Mouse (Mus musculus): ENCODE data around the gene Ly6g6d.
A peak's percentile ranks its signal among the peaks of the same experiment; 100 is the strongest.

Ly6g6d gene

GRCm38 (mm10) chr17:35097164-35097655 lies 19.3 kb upstream of the Ly6g6d start:
- peak; percentile 74 to 80 for DNase-seq

GRCm38 (mm10) chr17:35096597-35096996 lies 18.7 kb upstream of the Ly6g6d start:
- no peak for DNase-seq

- DNase-seq: no peak
These were observed 16.9 kb upstream of the Ly6g6d start for GRCm38 (mm10) chr17:35094475-35095365.

DNA sequence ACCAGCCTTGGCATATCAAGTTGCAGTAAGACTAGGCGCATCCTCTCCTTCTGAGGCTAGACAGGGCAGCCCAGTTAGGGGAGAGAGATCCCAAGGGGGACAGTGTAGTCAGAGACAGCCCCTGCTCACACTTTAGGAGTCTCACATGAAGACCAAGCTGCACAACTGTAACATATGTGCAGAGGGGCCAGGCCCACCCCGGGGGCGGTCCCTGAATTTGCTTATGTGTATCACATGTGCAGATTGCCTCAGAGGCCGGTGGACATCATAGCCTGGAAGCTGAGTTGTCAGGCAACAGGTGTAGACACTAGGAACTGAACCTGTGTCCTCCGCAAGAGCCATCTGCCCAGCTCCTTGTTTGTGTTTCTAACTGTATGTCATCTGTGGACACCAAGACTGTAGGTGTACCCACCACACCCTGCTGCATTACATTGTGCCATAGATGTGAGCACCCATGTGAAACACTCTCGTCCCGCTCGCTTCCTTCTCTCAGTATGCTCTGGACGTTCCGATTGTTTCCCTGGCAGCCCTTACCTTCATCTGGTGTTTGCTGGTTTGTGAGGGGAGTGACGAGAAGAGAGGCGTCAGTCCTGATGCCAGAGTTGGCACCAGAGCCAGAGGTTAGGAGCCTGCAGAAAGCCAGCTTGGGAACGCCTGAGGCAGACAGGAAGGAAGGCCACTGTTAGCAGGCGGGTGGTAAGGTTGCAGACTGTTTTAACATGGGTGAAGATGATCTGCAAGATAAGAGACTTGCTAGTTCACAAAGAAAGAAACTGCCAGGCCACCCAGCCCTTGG lies 14.7 kb upstream of the Ly6g6d start:
- peak in 1 of 2 experiments; percentile 45 for DNase-seq

DNA sequence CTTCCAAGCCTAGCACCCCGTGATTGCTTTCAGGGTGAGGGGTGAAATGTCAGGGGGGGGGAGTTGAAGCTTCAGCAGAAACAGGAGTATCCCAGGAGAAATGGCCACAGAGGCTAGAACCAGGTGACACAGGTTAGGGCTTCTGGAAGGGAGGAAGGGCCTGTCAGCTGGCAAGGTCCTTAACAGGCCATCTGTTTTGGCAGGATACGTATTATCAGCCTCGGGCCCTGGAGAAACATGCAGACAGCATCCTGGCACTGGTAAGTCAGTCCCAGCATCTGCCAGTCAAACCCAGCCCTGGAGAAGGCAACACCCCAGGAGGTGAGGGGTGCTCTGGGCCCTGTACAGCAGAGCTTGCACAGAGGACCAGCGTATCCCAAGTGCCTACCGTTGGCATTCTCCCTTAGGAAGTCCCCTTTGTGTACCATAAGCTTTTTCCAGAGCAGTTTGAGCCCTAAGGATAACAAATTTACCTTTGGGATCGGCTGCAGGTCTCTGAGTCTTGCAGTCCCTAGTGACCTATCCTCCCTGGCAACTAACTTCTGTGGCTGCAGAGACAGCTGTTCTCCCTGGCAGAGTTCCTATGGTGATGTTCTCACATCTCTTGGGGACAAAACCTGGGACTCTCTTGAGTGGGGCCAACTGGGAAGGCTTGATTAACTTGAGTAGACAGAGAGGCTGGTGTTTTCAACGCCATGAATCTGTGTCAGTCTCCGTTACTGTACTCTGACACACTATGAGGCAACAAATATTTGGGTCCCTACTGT lies 12.5 kb upstream of the Ly6g6d start:
- peak; percentile 84 to 89 for DNase-seq

DNA sequence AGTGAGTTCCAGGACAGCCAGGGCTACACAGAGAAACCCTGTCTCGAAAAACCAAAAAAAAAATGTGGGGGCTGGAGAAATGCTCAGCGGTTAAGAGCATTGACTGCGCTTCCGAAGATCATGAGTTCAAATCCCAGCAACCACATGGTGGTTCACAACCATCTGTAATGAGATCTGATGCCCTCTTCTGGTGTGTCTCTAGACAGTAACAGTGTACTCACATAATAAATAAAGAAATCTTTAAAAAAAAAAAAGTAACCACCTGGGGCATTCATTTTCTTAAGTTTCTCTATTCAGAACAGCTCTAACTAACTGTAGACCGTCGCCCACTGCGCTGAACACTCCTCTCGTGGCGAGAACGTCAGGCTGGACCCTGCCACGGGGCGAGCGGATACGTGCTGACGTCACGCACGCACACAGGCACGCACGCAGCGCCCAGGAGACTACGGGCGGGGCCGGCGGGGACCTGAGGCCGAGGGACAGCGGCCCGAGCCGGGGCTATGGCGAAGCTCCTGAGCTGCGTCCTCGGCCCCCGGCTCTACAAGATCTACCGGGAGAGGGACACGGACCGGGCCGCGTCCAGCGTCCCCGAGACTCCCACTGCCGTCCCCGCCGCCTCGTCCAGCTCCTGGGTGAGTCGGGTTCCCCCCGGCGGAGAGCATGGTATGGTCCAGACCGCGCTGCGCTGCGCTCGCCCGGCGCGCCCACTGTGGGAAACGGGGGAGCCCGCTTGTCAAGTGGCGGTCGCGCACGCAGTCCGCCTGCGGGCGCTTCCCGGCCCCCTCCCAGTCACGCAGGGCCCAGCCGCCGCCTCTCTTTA lies 11.2 kb upstream of the Ly6g6d start, which contains the start of gene Abhd16a:
Gene Abhd16a (plus strand): TSS at position 439 of the 820 bp plus-strand sequence.
- peak; percentile 94 to 97 for DNase-seq

DNA sequence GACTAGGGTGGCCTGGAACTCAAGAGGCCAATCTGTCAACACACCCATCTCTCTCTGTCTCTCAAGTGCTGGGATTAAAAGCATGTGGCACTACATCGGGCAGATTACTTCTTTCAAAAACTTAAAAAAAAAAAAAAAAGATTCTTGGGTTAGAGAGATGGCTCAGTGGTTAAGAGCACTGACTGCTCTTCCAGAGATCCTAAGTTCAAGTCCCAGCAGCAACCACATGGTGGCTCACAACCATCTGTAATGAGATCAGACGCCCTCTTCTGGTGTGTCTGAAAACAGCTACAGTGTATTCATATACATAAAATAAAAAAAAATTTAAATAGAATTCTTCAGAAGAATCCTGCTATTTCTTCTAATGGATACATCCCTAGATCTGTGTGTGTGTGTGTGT lies 10.3 kb upstream of the Ly6g6d start:
- DNase-seq: peak in 1 of 2 experiments; percentile 37

- no peak for DNase-seq
These were observed 7.5 kb upstream of the Ly6g6d start, which contains the start of gene Ly6g6f for GRCm38 (mm10) chr17:35085208-35085865. Ly6g6f (minus strand) TSS chr17:35085610.

GRCm38 (mm10) chr17:35083929-35084497 lies 6.1 kb upstream of the Ly6g6d start:
- DNase-seq: no peak

DNA sequence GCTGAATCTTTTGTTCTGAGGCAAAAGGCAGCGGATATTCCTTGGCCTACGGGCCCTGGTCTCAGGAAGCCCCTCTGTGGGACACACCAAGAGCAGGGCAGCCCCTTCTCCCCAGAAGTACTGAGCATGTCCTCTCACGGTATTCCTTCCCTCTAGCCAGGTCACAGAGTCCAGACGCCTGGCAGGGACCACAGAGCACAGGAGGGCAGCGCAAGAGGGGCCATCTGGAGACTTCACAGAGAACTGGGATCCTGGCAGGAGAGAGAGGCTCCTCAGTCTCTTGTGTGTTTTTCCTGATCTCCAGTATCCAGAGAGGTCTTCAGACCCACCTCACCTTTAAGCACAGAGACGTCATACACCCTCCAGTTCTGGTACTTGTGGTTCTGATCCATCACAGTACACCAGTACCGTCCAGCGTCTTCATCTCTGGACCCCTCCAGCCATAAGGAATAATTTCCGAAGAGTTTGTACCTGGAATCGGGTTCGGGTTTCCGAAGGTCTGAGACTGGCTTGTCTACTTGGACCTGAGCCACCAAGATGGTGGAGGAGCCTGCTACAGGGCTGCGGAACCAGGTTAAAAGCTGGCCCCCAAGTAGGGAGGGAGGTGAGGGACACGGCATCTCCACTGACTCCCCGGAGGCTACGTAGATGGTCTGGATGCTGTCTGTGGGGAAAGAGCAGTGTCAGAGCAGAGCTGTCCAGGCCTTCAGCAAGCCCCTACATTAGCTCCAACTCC lies 5.1 kb upstream of the Ly6g6d start:
- peak; percentile 61 to 75 for DNase-seq

DNA sequence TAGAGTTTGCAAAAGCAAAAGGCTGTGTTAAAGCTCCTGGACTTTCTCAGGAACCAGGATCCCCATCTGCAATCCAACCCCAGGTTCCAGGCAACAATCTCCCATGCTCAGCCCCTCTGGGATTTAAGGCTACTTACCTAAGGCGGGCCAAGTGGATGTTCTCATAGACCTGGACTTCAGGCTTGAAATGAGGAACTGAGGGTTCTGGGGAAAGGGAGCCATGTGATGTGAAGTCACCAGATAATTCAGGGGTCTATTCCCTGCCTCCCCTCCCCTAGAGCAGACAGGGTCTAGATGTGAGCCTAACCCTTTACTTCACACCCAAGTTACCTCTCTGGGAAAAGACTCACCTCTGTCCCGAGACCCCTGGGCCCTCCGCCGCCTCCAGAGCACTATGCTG lies 2.8 kb upstream of the Ly6g6d start:
- no peak for DNase-seq

GRCm38 (mm10) chr17:35080248-35080647 lies 2.4 kb upstream of the Ly6g6d start:
- DNase-seq: no peak

- no peak for DNase-seq
These were observed 1.9 kb upstream of the Ly6g6d start for GRCm38 (mm10) chr17:35079778-35080177.

- peak in 1 of 2 experiments; percentile 33 for DNase-seq
These were observed 580 bp downstream of the Ly6g6d start for GRCm38 (mm10) chr17:35077285-35077684.

DNA sequence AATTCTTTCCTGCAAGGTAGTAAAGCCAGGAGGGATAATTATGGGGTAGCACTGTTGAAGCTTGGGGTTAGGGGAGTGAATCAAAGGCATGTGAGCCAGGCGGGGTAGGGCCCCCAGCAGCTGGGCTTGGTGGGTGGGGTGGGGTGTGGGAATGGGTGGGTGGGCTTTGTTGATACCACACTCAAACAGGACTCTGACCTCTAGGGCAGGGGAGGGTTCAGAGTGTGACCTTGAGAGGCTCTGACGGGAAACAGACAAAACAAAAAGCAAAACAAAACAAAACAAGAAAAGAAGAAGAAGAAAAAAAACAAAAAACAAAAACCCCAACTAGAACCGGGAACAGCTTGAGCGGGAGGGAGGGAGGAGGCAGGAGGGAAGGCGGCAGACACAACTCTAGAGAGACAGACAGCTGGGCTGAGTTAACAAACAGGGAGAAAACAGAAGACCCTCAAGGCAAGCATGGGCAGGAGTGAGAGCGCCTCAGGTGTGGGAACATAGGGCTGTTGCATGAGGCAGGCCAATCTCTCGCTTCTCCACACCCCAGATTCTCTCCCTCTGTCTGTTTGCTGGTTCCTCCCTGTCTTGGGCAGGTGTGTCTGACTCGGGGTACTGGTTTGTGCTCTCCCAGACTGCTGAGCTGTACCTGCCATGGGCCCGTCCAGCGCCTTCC lies 1.2 kb downstream of the Ly6g6d start, which contains the start of gene Ly6g6e:
Gene Ly6g6e (plus strand): TSS at position 396 of the 670 bp plus-strand sequence.
- DNase-seq: no peak

DNA sequence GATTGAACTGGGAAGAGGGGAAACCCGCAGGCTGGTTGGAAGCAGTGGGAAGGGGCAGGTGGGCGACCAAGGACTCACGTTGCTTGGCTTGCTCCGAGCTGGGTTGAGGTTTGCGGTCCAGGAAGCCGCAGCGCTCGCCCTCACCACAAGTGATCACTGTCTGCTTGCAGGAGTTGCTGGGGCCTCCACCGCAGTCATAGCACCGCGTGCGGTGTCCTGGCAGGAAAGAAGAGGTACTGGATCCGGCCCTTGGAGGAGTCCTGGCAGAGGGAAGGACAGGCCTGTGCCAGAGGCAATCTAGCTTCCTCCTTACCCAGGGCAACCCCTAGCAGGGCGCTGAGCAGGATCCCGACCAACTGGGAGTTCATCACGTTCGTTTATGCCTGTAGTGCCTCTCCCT lies 3.8 kb downstream of the Ly6g6d start:
- peak; percentile 80 to 88 for DNase-seq

DNA sequence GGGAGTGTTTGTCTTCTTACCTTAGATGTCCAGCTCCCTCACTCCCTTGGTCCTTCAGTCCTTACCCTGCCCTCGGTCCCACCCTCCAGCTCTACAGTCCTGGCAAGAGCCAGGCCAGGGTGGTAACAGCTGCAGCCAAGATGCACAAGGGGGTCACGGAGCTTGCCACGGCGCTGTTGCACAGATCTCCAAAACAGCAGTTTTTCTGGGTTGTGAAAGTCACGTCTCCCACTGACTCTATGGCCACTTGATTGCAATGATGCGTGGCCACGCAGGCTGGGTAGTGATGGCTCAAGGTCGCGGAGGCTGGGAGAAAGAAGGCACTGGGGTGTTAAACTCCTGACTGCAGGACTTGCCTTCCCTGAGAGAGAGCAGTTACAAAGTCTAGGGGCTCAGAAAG lies 6.4 kb downstream of the Ly6g6d start:
- peak; percentile 22 to 44 for DNase-seq

DNA sequence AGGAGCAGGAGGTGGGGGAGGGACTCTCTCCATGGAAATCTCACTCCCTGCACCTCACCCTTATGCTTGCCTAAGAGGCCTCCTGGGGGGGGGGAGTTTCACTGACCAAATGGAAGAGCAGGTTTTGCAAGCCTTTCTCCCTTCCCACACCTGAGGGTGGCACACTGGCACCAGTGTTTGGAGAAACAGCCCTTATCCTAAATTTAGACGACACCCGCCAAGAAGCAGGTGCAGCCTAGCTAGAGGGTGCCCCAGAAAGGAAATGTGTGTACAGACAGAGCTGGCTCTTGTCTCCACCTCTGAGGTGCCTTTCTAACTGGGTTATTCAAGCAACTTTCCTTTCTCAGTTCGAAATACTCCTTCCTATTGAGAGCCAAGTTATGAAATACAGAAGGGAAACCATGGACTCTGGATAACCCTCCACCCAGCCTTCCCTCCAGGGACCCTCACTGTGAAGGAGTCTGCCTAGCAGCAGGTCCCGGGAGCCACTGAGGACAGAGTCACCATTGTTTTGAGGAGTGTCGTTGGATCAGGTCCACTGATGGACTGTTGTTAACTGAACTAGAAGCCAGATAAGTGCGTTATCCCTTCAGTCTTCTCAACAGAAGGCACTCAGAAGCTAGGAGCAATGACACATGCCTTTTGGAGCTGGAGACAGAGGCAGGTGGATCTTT lies 7.2 kb downstream of the Ly6g6d start:
- peak; percentile 87 to 90 for DNase-seq
